Mouse (Mus musculus): Measurements from ENCODE around the gene Hhipl1.

The Hhipl1 gene

DNA sequence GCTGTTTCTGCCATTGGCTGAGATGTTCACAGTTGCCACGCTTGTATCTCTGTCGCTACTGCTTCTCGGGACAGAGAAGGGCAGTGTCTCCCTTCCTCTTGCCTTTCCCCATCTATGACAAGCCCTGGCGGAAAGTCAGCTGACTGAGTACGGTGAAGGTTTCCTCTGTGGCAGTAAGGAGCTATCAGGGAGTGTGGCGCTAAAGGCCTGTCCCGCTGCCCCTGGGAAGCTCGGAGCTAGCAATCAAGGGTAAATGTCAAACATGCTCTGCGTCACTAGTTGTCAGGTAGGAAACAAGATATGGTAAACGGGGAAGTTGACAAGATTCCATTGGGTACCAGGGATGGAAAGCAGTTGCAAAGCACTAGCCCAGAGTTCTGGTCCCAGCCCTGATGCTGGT lies 9.7 kb downstream of the Hhipl1 start:
- DNase-seq: no peak

DNA sequence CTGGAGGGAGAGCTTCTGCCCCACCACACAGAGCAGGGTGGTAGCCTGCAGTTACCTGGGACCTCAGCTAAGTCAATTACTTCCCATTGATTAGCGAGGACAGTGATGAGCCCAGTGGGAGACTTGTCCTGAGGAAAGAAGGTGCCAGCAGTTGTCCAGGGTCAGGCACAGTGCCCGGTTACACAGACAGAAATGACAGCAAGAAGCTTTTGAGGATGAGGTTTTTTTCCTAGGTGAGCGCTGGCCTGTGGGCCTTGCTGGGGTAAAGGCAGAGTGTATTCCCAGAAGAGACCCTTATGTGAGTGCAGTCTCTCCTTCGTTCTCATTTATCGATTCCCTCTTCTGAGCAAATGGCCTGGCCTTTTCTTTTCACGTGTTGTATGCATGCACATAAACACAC lies 10.6 kb downstream of the Hhipl1 start:
- DNase-seq: no peak

DNA sequence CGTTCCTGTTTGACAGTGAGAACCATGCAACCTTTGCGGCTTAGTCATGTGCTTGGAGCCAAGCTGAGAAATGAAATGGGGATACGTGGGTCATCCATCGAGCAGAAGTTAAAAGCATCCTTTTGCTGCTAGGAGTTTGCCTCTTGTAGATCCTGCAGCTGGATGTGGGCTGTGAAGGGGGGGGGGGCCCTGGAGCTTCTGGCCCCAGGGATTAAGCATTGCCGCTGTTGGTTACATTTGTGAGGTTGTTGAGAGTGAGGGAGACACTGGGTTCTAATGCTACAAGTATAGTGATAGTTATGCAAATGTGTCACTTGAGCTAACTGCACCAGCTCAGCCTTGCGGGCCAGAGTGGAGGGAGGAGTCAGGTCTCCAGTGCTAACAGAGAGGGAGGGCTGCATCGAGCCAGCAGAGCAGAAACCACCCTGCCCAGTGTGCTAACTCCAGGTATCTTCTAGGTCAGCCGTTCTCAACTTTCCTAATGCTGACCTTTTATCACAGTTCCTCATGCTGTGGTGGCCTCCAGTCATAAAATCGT lies 11.2 kb downstream of the Hhipl1 start:
- no peak for DNase-seq

DNA sequence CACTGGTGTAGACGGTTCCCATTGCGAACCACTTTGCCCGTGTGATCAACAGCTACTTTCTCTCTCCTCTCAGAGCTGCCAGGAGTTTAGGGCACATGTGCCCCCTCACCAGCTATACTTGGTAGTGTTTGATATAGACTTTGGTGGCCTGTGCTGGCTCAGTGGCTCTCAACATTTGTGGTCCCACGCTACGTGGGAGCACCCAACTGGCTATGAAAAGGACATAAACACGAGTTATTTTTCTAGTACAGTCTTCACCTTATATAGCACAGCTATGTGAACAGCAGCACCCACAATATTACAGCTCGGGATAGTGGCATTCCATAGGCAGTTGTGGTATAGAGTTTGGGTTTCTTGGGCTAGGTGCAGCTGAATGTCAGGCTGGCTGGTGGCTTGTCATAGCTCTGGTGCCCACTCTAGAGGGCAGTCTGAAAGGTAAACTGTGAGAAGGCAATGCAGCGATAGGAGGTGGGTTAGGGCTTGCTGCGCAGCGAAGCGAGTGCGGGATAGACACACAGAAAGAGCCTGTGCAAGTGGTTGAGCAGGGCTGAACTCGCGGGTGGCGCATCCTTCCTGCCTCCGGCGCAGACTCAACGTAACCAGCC lies 11.9 kb downstream of the Hhipl1 start:
- DNase-seq: no peak

DNA sequence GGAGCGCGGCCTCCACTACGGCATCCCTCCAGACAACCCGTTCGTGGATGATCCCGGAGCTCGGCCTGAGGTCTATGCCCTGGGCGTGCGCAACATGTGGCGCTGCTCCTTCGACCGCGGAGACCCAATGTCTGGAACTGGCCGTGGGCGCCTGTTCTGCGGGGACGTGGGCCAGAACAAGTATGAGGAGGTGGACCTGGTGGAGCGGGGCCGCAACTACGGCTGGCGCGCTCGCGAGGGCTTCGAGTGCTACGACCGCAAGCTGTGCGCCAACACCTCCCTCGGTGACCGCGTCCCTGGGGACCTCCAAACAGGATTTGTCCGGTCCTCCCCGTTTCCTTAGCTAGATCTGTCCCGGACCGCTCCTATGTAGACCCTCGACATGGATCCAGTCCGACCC lies 12.4 kb downstream of the Hhipl1 start:
- no peak for DNase-seq

DNA sequence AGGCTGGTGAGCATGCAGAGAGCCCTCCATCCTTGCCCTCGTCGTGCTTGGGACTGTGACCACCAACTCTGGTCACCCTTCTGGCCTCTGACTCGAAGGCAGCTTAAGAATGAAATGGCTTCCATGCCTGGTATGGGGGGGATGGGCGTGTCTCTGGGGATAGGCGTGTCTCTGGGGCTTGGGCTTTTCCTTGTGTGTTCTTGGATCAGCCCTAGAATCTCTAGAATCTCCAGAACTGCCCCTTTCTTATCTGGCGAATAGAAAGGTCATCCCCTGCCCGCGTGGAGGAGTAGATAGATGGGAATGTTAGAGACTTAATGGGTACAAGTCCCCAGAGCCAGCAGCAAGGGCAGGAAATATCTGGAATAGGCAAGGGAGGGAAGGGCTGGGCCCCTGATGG lies 14.0 kb downstream of the Hhipl1 start:
- no peak for DNase-seq

DNA sequence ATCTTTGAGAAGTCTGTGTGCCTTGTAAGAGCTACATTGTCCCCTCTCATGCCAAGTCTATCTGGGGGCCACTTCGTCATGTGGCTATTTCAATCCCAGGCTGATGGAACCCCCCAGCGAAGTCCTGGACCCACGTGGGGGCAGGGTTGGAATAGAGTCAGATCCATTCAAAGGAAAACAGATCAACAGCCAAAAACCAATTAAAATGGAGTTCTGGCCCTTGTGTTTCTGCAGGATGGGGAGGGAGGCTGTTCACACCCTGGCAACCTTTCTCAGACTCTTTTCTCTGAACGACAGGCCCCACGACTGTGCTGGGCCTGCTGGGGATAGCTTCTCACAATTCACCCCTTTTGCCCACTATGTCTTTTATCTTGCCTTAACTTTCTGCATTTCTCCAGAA lies 20.3 kb downstream of the Hhipl1 start:
- no peak for DNase-seq

DNA sequence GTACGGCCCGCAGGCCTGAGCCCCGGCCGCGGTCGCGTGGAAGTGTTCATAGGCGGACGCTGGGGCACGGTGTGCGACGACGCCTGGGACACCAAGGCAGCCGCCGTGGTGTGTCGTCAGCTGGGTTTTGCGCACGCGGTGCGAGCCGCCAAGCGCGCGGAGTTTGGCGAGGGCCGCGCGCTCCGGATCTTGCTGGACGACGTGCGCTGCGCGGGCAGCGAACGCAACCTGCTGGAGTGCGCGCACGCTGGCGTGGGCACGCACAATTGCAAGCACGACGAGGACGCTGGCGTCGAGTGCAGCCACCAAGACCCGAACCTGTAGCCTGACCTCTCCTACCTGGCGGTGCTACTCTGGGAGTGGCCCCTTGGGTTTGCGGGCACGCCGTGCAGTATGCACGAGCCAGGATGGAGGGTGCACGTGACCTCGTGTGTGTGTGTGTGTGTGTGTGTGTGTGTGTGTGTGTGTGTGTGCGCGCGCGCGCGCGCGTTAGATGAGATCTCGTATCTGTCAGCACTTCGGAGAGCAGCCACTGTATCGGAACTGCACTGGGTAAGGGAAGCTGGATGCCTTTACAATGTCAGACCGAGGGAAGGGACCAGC lies 21.9 kb downstream of the Hhipl1 start:
- no peak for DNase-seq

DNA sequence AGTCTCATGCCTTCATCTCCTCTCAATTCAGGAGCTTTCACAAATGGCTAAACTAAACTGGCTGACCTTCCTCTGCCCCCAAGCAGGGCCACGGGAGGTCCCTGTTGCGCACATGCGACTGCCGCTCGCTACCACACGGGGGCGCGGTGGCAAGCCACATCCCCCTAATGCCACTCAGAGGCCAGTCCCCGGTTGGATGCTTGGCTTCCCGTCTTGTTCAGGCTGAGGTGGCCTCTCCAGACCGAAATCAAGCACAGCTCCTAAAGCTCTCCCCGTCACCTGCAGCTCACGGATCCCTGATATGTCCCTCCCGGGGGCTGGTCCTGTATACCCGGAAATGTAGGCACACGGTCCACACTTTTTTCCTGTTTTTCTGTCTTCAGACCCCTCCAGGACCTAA lies 27.0 kb downstream of the Hhipl1 start:
- peak; percentile 87 to 90 for DNase-seq

DNA sequence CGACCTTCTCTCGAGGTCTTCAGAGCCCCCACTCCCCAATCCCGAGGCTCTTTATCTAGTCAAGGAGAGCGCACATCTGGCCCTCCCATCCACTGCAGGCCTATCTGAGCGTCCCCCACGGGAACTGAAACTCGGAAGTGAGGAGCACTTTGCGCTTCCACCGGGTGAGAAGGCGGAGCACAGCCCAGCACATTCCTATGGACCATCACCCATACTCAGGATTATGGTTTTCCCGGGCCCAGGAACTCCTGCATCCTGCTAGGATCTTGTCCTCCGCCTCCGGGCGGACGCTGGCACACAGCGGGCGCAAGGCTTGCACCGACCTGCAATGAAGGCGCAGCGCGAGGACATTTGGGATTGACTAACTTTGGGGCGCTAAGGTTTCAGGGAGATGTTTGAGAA lies 27.4 kb downstream of the Hhipl1 start:
- peak in 1 of 2 experiments; percentile 28 for DNase-seq

DNA sequence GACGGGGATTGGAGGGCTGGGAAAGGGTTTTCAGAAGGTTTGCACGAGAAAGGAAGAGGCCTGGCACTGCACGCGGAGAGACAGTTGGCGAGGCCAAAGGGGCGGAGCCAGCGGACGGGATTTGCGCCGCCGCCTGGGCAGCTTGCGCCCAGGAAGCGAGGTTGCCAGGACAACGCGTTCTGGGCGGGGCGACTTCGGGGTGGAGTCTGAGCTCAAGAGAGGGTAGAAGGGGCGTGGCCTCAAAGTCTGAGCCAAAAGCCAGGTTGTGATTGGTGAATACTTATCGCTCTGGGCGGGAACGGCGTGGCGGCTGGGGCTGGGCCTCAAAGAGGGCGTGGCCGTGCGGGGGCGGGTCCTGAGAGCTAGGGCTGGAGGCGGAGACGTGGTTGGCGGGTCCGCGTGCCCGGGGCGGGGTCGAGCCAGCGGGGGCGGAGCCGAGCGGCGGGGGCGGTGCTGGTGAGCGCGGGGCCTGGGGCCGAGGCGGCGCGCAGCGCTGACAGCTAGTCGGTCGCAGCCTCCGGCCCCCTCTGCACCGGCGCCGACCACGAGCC lies 27.9 kb downstream of the Hhipl1 start, which contains the start of gene Cyp46a1:
TSS of gene Cyp46a1 (plus strand) at position 487 of the 551 bp plus-strand sequence.
- DNase-seq: peak; percentile 99

DNA sequence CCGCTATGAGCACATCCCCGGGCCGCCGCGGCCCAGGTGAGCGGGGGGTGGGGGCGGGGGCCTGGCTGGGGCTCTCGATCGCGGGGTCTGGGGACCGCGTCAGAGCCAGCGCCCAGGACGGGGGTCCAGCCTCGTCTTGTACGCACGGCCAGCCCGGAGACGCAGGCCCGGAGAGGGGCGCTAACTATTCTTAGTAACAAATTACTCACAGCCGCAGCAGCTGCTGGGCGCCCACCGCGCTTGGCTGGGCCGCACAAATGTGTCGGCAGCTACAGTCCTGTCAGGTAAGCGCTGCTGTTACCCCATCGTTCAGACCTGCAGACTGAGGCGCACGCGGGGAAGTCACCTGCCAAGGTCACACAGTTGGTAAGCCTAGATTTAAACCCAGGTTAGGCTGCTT lies 28.5 kb downstream of the Hhipl1 start:
- DNase-seq: peak in 1 of 2 experiments; percentile 13

DNA sequence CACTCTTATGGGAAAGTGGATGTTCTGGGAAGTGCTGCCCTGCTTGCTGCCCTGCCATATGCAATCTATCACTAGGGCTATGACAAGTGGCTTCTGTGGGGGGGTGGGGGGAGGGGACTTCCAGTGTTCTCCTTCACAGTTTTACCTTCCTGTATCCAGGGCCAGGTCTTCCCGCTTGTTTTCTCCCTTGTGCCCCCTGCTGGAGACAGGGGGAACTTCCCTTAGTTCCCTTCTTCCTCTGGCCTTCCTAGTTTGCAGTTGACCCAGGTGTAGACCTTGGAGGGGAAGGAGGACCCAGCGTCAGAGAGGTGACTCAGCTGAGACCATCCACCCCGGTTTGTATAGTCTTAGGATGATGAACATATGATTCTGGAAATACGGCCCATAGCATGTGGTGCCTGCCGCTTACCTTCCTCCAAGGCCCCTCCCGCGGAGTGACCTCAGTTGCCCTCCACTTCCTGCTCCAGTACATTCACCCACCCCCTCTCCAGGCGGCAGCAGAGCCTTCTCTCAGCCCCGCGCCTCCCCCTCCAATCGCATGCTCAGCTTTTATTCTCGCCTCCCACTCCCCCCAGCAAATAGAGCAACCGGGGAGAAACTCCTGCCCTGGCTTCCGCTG lies 32.6 kb downstream of the Hhipl1 start:
- peak; percentile 22 to 28 for DNase-seq

DNA sequence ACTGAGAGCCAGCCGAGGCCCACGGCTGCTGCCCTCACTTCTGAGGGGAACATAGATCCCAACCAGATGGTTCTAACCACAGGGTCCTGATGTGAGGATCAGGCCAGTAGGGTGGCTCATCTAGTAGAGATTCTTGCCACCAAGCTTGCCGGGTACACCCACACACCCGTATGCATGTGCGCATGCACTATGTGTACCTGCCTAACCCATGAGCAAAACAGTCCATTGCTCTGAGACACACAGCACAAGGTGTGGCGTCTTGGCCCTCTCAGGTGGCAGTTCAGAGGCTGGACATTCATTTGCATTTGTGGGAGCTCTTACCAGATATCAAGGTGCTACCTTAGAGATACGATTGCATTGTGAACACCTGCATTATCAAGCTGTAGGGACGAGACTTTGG lies 42.1 kb downstream of the Hhipl1 start:
- no peak for DNase-seq

DNA sequence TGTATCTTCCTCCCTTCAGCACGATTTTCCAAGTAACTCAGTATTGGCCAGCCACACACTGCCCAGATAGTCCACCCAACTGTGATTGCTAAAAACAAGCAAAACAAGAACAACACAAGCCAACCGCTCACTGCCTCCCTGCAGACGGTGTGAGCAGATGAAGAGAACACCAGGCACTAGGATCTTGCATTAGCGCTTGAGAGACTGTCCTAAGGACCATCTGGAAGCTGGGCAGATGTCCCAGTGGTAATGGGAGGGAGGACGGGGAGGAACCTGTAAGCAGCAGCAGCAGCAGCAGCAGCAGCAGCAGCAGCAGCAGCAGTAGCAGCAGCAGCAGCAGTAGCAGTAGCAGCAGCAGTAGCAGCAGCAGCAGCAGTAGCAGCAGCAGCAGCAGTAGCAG lies 43.0 kb downstream of the Hhipl1 start:
- DNase-seq: no peak

DNA sequence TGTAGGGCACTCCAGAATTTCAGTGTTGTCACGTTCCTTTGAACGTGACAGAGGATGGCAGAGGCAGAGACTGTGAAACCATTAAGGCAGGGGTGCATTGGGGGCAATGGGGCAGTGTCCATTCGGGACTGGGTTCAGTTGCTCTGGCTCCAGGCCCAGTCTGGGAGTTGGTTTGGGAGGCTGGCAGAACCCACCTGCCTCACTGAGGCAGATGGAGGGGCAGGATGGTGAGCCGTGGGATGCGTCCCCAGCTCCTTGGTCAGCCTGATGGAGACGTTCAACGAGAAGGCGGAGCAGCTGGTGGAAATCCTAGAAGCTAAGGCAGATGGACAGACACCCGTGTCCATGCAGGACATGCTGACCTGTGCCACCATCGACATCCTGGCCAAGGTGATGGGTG lies 44.9 kb downstream of the Hhipl1 start:
- DNase-seq: no peak

DNA sequence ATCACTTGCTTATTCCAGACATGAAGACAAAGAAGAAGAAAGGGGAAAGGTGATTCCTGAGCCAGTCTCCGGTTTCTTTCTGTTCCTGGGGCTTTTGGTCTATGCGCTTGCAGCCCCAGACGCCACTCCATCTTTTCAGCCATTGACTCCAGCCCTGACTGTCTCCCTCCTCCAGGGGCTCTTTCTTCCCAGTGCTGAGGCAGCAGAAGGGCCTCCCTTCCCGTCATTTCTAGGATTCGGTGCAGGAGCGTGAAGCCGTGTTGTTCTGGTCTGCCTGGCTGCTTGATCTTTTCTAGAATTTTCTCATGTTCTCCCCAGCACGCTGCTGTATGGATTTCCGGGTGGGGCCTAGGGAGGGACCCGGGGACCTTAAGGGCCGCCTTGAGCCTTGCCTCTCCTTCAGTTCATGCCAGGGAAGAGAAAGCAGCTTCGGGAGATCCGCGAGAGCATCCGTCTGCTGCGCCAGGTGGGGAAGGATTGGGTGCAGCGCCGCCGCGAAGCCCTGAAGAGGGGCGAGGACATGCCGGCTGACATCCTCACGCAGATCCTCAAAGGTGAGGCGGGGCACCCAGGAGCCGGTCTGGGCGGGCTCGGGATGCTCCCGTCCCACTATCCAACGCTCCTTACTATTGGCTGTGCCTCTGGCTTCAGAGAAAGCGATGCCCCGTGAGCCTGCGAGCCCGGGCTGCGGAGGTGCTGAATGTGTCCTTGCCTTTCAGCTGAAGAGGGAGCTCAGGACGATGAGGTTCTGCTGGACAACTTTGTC lies 46.5 kb downstream of the Hhipl1 start:
- DNase-seq: no peak

DNA sequence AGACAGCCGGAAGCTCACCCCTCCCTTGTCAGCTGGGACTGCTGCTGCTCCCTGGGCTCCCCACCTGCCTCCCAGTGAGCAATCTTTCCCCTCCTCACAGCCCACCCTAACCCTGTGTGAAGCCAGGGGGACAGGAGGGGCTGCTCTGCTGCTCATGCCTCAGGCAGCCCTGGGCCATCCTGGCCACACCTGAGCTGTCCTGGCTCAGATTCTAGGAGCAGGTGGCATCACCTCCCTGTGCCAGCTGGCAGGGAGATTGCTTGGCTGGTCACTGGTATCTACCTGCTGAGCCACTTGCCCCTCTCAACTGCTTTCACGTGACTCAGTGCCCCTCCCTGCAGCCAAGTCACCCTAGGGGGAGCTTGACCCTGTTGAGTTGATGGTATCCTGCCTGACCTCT lies 48.2 kb downstream of the Hhipl1 start:
- no peak for DNase-seq

DNA sequence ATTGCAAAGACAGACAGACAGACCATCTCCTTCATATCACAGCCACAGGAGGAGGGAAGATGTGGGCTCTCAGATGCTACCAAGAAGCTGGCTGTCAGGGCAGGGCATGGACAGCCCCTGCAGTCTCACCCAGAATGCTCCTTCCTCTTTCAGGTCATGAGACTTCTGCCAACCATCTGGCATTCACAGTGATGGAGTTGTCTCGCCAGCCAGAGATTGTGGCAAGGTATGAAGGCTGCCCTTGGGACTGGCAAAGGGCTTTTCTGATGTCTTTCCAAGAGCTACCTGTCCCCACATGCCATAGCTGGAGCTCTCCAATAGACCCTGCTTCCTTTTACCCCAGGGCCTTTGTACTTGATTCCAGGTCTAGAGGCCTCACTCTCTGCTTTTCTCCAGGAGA lies 49.2 kb downstream of the Hhipl1 start:
- no peak for DNase-seq

DNA sequence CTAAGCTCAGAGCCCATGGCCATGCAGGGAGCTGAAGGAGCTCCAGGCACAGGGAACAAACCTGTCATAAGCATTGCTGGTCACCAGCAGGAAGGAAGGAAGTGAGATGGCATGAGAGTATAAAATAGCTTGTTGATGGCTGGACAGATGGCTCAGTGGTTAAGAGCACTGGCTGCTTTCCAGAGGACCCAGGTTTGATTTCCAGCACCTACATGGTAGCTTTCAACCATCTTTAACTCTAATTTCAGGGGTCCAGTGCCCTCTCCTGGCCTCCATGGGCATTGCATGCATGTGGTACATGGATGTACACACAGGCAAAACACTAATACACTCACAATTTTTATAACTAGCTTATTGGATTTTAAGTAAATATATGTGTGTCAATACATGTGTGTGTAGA lies 49.9 kb downstream of the Hhipl1 start:
- no peak for DNase-seq

DNA sequence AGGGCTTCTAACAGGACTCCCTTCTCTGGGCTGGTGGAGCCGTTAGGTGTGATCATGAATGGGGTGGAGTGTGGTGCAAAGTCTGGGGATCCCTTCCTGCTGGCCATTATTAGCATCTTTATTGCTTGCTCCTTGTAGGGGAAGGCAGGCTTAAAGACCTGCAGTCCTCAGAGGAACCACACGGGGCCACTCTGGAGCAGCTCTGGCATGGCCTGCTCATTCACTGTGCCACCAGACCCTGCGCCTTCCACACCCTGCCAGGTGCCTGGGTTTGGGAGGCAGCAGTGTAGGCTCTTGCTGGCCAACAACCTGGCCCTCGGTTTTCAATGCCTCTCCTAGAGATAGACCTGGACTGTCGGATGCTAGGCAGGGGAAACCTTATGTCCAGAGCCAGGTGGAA lies 57.7 kb downstream of the Hhipl1 start:
- peak; percentile 75 to 82 for DNase-seq

DNA sequence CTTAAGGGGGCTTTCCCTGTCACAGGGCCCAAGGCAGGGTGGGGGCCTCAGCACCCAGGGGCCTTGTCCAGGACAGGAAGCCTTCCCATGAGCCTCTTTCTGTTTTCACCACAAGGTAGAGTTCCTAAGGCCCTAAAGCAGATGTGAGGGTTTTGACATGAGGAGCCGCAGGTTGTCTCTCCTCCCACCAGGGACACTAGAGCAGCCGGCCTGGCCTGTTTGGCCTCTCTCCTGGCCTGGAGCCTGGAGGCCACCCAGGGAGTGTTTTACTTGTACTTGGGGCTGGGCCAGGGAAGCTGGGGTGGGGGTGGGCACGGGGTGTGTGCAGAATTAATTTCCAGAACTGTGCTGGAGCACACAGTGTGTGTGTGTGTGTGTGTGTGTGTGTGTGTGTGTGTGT lies 59.3 kb downstream of the Hhipl1 start:
- DNase-seq: peak; percentile 71 to 82

DNA sequence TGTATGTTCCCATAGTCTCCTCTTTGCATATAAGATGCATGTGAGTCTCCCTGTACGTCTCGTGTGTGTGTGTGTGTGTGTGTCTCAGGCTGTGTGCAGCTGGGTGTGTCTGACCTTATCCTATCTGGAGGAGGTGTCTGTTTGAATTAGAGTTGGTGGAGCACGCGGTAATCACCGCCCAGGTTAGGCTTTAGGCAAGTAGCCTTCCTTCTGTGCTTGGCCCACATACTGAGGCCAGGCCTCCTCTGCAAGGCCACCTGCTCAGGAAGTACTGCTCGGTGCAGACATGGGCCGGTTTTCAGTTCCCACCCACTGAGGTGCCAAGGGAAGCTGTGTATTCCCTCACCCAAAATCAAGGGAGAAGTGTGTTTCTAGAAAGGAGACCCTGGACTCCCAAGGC lies 59.8 kb downstream of the Hhipl1 start:
- DNase-seq: no peak
